Mouse (Mus musculus) MEL (cell line): ENCODE results near the gene Sgk1. TPM values are rescaled to one million over a fixed set of nuclear protein-coding genes. Genes with fewer than 3 reads are reported as not detected.

ENCODE experiments used
- DNase-seq: peaks from one replicate; pipeline ENCODE4 v3.0.0; 2011; ENCODE audit warnings: low read depth, low spot score
- H3K27ac ChIP-seq: 2 replicates; pipeline ENCODE4 v1.5.1; 2012; ENCODE audit warnings: low read depth, mild to moderate bottlenecking, control low read depth, low read length, moderate library complexity; ENCODE audit not compliant: control insufficient read depth
- H3K27me3 ChIP-seq, 2 experiments: fragments of 150-350 bp in 1 of 2; sonication (generic) in 1 of 2; 2 replicates each; pipeline ENCODE4 v1.6.1; 2012; ENCODE audit warnings: low read length in 2 of 2, mild to moderate bottlenecking in 2 of 2, improper control_type of control experiment in 1 of 2, moderate library complexity in 1 of 2; ENCODE audit not compliant: insufficient read depth in 2 of 2, control insufficient read depth in 1 of 2
- H3K36me3 ChIP-seq, 2 experiments: 2 replicates each; pipeline ENCODE4 v1.6.1; 2012 to 2014; ENCODE audit warnings: low read length in 2 of 2, improper control_type of control experiment in 1 of 2, inconsistent platforms in 1 of 2, mild to moderate bottlenecking in 1 of 2; ENCODE audit not compliant: insufficient read depth in 2 of 2, control insufficient read depth in 1 of 2
- H3K4me1 ChIP-seq, 2 experiments: fragments of 150-350 bp in 1 of 2; sonication (generic) in 1 of 2; 2 replicates each; pipeline ENCODE4 v1.6.1; 2012; ENCODE audit warnings: low read length in 2 of 2, improper control_type of control experiment in 1 of 2, mild to moderate bottlenecking in 1 of 2; ENCODE audit not compliant: insufficient read depth in 2 of 2, control insufficient read depth in 1 of 2
- H3K4me3 ChIP-seq, 2 experiments: fragments of 150-350 bp in 1 of 2; sonication (generic) in 1 of 2; 2 replicates each; pipeline ENCODE4 v1.5.1; 2012; ENCODE audit warnings: low read depth in 2 of 2, low read length in 2 of 2, mild to moderate bottlenecking in 2 of 2, moderate library complexity in 2 of 2, control low read depth in 1 of 2, improper control_type of control experiment in 1 of 2; ENCODE audit not compliant: control insufficient read depth in 1 of 2, insufficient read depth in 1 of 2
- H3K79me2 ChIP-seq: 2 replicates; pipeline ENCODE4 v1.6.1; 2012; ENCODE audit warnings: mild to moderate bottlenecking, low read length, moderate library complexity; ENCODE audit not compliant: control insufficient read depth, poor library complexity, insufficient read depth
- H3K9ac ChIP-seq: 2 replicates; pipeline ENCODE4 v1.6.1; 2012; ENCODE audit warnings: low read depth, mild to moderate bottlenecking, control low read depth, low read length, moderate library complexity; ENCODE audit not compliant: control insufficient read depth, poor library complexity, severe bottlenecking
- H3K9me3 ChIP-seq: fragments of 150-350 bp; sonication (generic); replicated peaks from 2 replicates; pipeline ENCODE4 v1.6.1; 2012; ENCODE audit warnings: mild to moderate bottlenecking, low read length, improper control_type of control experiment, moderate library complexity; ENCODE audit not compliant: insufficient read depth
- CTCF ChIP-seq, 3 experiments: IDR thresholded peaks in 2 of 3; conservative IDR thresholded peaks in 1 of 3; 2 replicates each; pipeline ENCODE4 v1.5.1; 2011 to 2012; ENCODE audit warnings: low read length in 3 of 3, low read depth in 2 of 3, mild to moderate bottlenecking in 2 of 3, improper control_type of control experiment in 1 of 3, inconsistent platforms in 1 of 3, mixed read lengths in 1 of 3, moderate library complexity in 1 of 3; ENCODE audit not compliant: control insufficient read depth in 1 of 3, insufficient read depth in 1 of 3, poor library complexity in 1 of 3, severe bottlenecking in 1 of 3
- ELF1 ChIP-seq: IDR thresholded peaks from 2 replicates; pipeline ENCODE4 v1.6.1; 2014; ENCODE audit warnings: low read depth, mild to moderate bottlenecking, inconsistent platforms, low read length, improper control_type of control experiment, moderate library complexity
- ETS1 ChIP-seq: IDR thresholded peaks from 2 replicates; pipeline ENCODE4 v1.6.1; 2012; ENCODE audit warnings: low read depth, mild to moderate bottlenecking, inconsistent platforms, low read length, improper control_type of control experiment, moderate library complexity
- HCFC1 ChIP-seq: IDR thresholded peaks from 2 replicates; pipeline ENCODE4 v1.6.1; 2012; ENCODE audit warnings: low read depth, mild to moderate bottlenecking, inconsistent platforms, low read length, improper control_type of control experiment, moderate library complexity
- MAZ ChIP-seq: IDR thresholded peaks from 2 replicates; pipeline ENCODE4 v1.6.1; 2012; ENCODE audit warnings: low read depth, mild to moderate bottlenecking, inconsistent platforms, low read length, improper control_type of control experiment
- MXI1 ChIP-seq: IDR thresholded peaks from 2 replicates; pipeline ENCODE4 v1.6.1; 2011; ENCODE audit warnings: mild to moderate bottlenecking, low read depth, low read length, improper control_type of control experiment
- MYB ChIP-seq: IDR thresholded peaks from 2 replicates; pipeline ENCODE4 v1.6.1; 2011; ENCODE audit warnings: mild to moderate bottlenecking, low read depth, low read length, improper control_type of control experiment
- MYC ChIP-seq: IDR thresholded peaks from 2 replicates; pipeline ENCODE4 v1.6.1; 2011; ENCODE audit warnings: low read depth, mild to moderate bottlenecking, low read length, improper control_type of control experiment, moderate library complexity
- NRF1 ChIP-seq: IDR thresholded peaks from 2 replicates; pipeline ENCODE4 v1.6.1; 2014; ENCODE audit warnings: low read depth, mild to moderate bottlenecking, inconsistent platforms, low read length, improper control_type of control experiment, moderate library complexity; ENCODE audit not compliant: poor library complexity, insufficient read depth, severe bottlenecking
- POLR2A ChIP-seq, 2 experiments: IDR thresholded peaks; 2 replicates each; pipeline ENCODE4 v1.6.1; 2011 to 2012; ENCODE audit warnings: low read length in 2 of 2, mild to moderate bottlenecking in 2 of 2, control low read depth in 1 of 2, improper control_type of control experiment in 1 of 2, low read depth in 1 of 2, moderate library complexity in 1 of 2; ENCODE audit not compliant: control insufficient read depth in 1 of 2, insufficient read depth in 1 of 2, poor library complexity in 1 of 2
- POLR2AphosphoS2 ChIP-seq: IDR thresholded peaks from 2 replicates; pipeline ENCODE4 v1.6.1; 2011; ENCODE audit warnings: low read length, improper control_type of control experiment
- TCF12 ChIP-seq: IDR thresholded peaks from 2 replicates; pipeline ENCODE4 v1.6.1; 2014; ENCODE audit warnings: low read depth, mild to moderate bottlenecking, inconsistent platforms, low read length, improper control_type of control experiment, moderate library complexity
- USF1 ChIP-seq: IDR thresholded peaks from 2 replicates; pipeline ENCODE4 v1.6.1; 2014; ENCODE audit warnings: low read depth, mild to moderate bottlenecking, inconsistent platforms, low read length, improper control_type of control experiment, moderate library complexity
- ZC3H11A ChIP-seq: IDR thresholded peaks from 2 replicates; pipeline ENCODE4 v1.6.1; 2012; ENCODE audit warnings: low read depth, mild to moderate bottlenecking, inconsistent platforms, low read length, improper control_type of control experiment
- ZMIZ1 ChIP-seq: IDR thresholded peaks from 2 replicates; pipeline ENCODE4 v1.6.1; 2012; ENCODE audit warnings: low read depth, mild to moderate bottlenecking, inconsistent platforms, low read length, improper control_type of control experiment, moderate library complexity
- polyA plus RNA-seq, 2 experiments: library from polyadenylated mRNA; stranded (reverse) in 1 of 2; unstranded in 1 of 2; fragments of >175 nt in 1 of 2; fragments of >200 nt in 1 of 2; gene quantifications; 2 replicates each; pipeline versions ENCODE4 v1.2.1 to v1.2.4; 2012; ENCODE audit warnings: low replicate concordance in 2 of 2, low read depth in 1 of 2; ENCODE audit not compliant: insufficient read length in 2 of 2, insufficient read depth in 1 of 2, missing spikeins in 1 of 2
- total RNA-seq: library from RNA; depleted of rRNA; stranded (reverse); fragments of 300-350 nt; gene quantifications from 2 replicates; pipeline ENCODE4 v1.2.3, GENCODE M21; 2012; rRNA removed

Sgk1 gene
- total RNA-seq (2.0 and 3.2 TPM in 2 replicates), polyA plus RNA-seq (1 to 10 TPM in 1 of 2 experiments, not detected in 1; 1.6 TPM)

GRCm38 (mm10) chr10:21882184-21883081 lies at the start of gene Sgk1:
TSS of gene Sgk1 (plus strand) at chr10:21882184.
- H3K4me3 ChIP-seq = no peak within 1 kb of the TSS
- no peak within 1 kb of the TSS for H3K9ac ChIP-seq
- no peaks in the 10 kb centered on the region for H3K9me3 ChIP-seq
- H3K79me2 ChIP-seq = no peaks in the 10 kb centered on the region
- no peak for DNase-seq
- peaks cover 0 to 4% of the 10 kb centered on the region in 2 experiments; a peak in 2 of 4 replicates for H3K27me3 ChIP-seq
- TF ChIP-seq TCF12 = no peak
- TF ChIP-seq POLR2A (IDR thresholded peaks at IDR 0.05; ENCODE audit: control insufficient read depth in 1 of 2, insufficient read depth in 1 of 2, low read depth in 1 of 2, low read length in 2 of 2, poor library complexity in 1 of 2) = no peak
- TF ChIP-seq CTCF (IDR thresholded peaks at IDR 0.05 in 2 of 3, conservative IDR thresholded peaks at IDR 0.05 in 1 of 3; ENCODE audit: control insufficient read depth in 1 of 3, insufficient read depth in 1 of 3, low read depth in 2 of 3, low read length in 3 of 3, poor library complexity in 1 of 3, severe bottlenecking in 1 of 3) = no peak
- no peaks in the 10 kb centered on the region for H3K4me1 ChIP-seq
- H3K36me3 ChIP-seq = no peaks in the 10 kb centered on the region
- no peak within 1 kb of the TSS for H3K27ac ChIP-seq

GRCm38 (mm10) chr10:21832282-21832681 lies 49.7 kb upstream of the Sgk1 start:
- H3K36me3 ChIP-seq = peaks cover 0 to 13% of the 10 kb centered on the region in 2 experiments; a peak in 2 of 4 replicates
- no peaks in the 10 kb centered on the region for H3K27me3 ChIP-seq
- no peak for DNase-seq
- H3K79me2 ChIP-seq = no peaks in the 10 kb centered on the region
- H3K9me3 ChIP-seq = no peaks in the 10 kb centered on the region
- no peak overlapping the region for H3K27ac ChIP-seq
- H3K4me3 ChIP-seq = no peak overlapping the region
- no peak overlapping the region for H3K9ac ChIP-seq
- H3K4me1 ChIP-seq = peaks cover 3 to 11% of the 10 kb centered on the region in 2 experiments; a peak in 3 of 4 replicates
- TF ChIP-seq HCFC1 (no peak), USF1 (no peak), ZMIZ1 (no peak), ETS1 (no peak), CTCF (IDR thresholded peaks at IDR 0.05 in 2 of 3, conservative IDR thresholded peaks at IDR 0.05 in 1 of 3; ENCODE audit: control insufficient read depth in 1 of 3, insufficient read depth in 1 of 3, low read depth in 2 of 3, low read length in 3 of 3, poor library complexity in 1 of 3, severe bottlenecking in 1 of 3) (no peak), MXI1 (no peak)

- DNase-seq = no peak
- Histone ChIP-seq H3K9ac (no peak overlapping the region), H3K79me2 (no peaks in the 10 kb centered on the region), H3K27me3 (no peaks in the 10 kb centered on the region), H3K27ac (no peak overlapping the region), H3K4me1 (peaks cover 3 to 9% of the 10 kb centered on the region in 2 experiments; a peak in 3 of 4 replicates), H3K36me3 (peaks cover 0 to 11% of the 10 kb centered on the region in 2 experiments; a peak in 2 of 4 replicates), H3K9me3 (no peaks in the 10 kb centered on the region), H3K4me3 (no peak overlapping the region)
- TF ChIP-seq ELF1 (no peak), HCFC1 (no peak), MYB (no peak), NRF1 (no peak), POLR2AphosphoS2 (no peak), ZC3H11A (no peak), MAZ (no peak), MYC (no peak)
These were observed 48.2 kb upstream of the Sgk1 start for GRCm38 (mm10) chr10:21833757-21834156.
